Comparison of ENCODE assay signal across 11 mouse cellular contexts in genomic region chr15:85232543-85233250, GRCm38 (mm10). TPM values are rescaled to one million over a fixed set of nuclear protein-coding genes. Genes with fewer than 3 reads are reported as not detected.
DNase-seq lines count a peak whose midpoint lies in the region; ATAC-seq and TF ChIP-seq lines count a peak whose summit lies in the region.
"Had no signal": no experiment of that assay in that cellular context is flagged by ENCODE, and none has a peak within 500 bp of the region (broad histone marks: within the 10 kb centered on the region; RNA-seq: fewer than 3 reads in every experiment).

No protein-coding gene starts in this region.

- peaks cover 76% of the 10 kb centered on the region for H3K36me3 ChIP-seq in limb, embryonic 15.5 days
- peaks cover 99% of the 10 kb centered on the region for H3K36me3 ChIP-seq in limb, embryonic 10.5 days
- peaks cover 91% of the 10 kb centered on the region for H3K36me3 ChIP-seq in E14TG2a.4 (ENCODE audit: insufficient read depth, low read length)
- peaks cover 18% of the 10 kb centered on the region for H3K36me3 ChIP-seq in intestine, embryonic 15.5 days
- peaks cover 45% of the 10 kb centered on the region for H3K36me3 ChIP-seq in stomach, embryonic 14.5 days (ENCODE audit: control insufficient read depth, insufficient read depth, low read length)
- H3K36me3 ChIP-seq in forebrain, embryonic 16.5 days (ENCODE audit: control insufficient read depth, insufficient read depth), result no peaks in the 10 kb centered on the region

- no peak overlapping the region for H3K4me2 ChIP-seq in limb, embryonic 15.5 days
- no peak overlapping the region for H3K4me2 ChIP-seq in intestine, embryonic 15.5 days (replicated peaks)
- no peak overlapping the region for H3K4me2 ChIP-seq in stomach, embryonic 14.5 days (replicated peaks; ENCODE audit: low read depth, low read length)
- no peak overlapping the region for H3K4me2 ChIP-seq in forebrain, embryonic 16.5 days (ENCODE audit: low read length)
- H3K4me2 ChIP-seq: heart, embryonic 12.5 days; hindbrain, embryonic 13.5 days had no signal

- no peaks in the 10 kb centered on the region for H3K9me3 ChIP-seq in limb, embryonic 15.5 days
- H3K9me3 ChIP-seq in limb, embryonic 10.5 days (replicated peaks), result no peaks in the 10 kb centered on the region
- H3K9me3 ChIP-seq in E14TG2a.4 (ENCODE audit: low read length), result no peaks in the 10 kb centered on the region
- H3K9me3 ChIP-seq in intestine, embryonic 15.5 days, result no peaks in the 10 kb centered on the region
- no peaks in the 10 kb centered on the region for H3K9me3 ChIP-seq in stomach, embryonic 14.5 days (ENCODE audit: control insufficient read depth, low read depth, low read length)
- no peaks in the 10 kb centered on the region for H3K9me3 ChIP-seq in forebrain, embryonic 16.5 days (ENCODE audit: control insufficient read depth, low read length)
- H3K9me3 ChIP-seq: heart, embryonic 12.5 days; hindbrain, embryonic 13.5 days had no signal

- ATAC-seq in limb, embryonic 15.5 days (ENCODE audit: insufficient number of reproducible peaks, low FRiP score, low TSS enrichment, low read depth), result no peak
- 0 out of 2 replicates have a peak, but pooled peaks have one; percentile 16 for ATAC-seq in intestine, embryonic 15.5 days
- ATAC-seq in stomach, embryonic 14.5 days (ENCODE audit: insufficient number of reproducible peaks, insufficient read depth, low FRiP score, low read depth), result no peak
- ATAC-seq in forebrain, embryonic 16.5 days, result no peak

- WGBS in limb, embryonic 15.5 days, result 88% methylated on average over 25 of the region's 25 CpGs
- WGBS in limb, embryonic 10.5 days, result 95% methylated on average over 25 of the region's 25 CpGs
- 80% methylated on average over 25 of the region's 25 CpGs for WGBS in intestine, embryonic 15.5 days
- 91% methylated on average over 25 of the region's 25 CpGs for WGBS in stomach, embryonic 14.5 days
- 95% methylated on average over 25 of the region's 25 CpGs for WGBS in forebrain, embryonic 16.5 days

- no peak overlapping the region for H3K4me3 ChIP-seq in limb, embryonic 15.5 days
- H3K4me3 ChIP-seq in limb, embryonic 10.5 days, result no peak overlapping the region
- peak overlapping the region; percentile 4; the same call in 1 of the 2 replicates for H3K4me3 ChIP-seq in E14TG2a.4 (replicated peaks; ENCODE audit: low read length)
- no peak overlapping the region for H3K4me3 ChIP-seq in intestine, embryonic 15.5 days (replicated peaks)
- no peak overlapping the region for H3K4me3 ChIP-seq in stomach, embryonic 14.5 days (ENCODE audit: low read depth, low read length)
- H3K4me3 ChIP-seq in forebrain, embryonic 16.5 days (replicated peaks; ENCODE audit: low read length), result no peak overlapping the region
- H3K4me3 ChIP-seq: heart, embryonic 12.5 days; hindbrain, embryonic 13.5 days had no signal

- peaks cover 16% of the 10 kb centered on the region; the same call in 1 of the 2 replicates for H3K4me1 ChIP-seq in limb, embryonic 15.5 days
- no peaks in the 10 kb centered on the region for H3K4me1 ChIP-seq in limb, embryonic 10.5 days
- peaks cover 66% of the 10 kb centered on the region for H3K4me1 ChIP-seq in E14TG2a.4 (replicated peaks; ENCODE audit: low read depth, low read length)
- peaks cover 25% of the 10 kb centered on the region for H3K4me1 ChIP-seq in intestine, embryonic 15.5 days (replicated peaks)
- 0 out of 2 replicates have a peak, but pooled peaks cover 4% of the 10 kb centered on the region for H3K4me1 ChIP-seq in stomach, embryonic 14.5 days (ENCODE audit: control insufficient read depth, insufficient read depth, low read length)
- H3K4me1 ChIP-seq in forebrain, embryonic 16.5 days (replicated peaks; ENCODE audit: control insufficient read depth, insufficient read depth, low read length), result no peaks in the 10 kb centered on the region
- H3K4me1 ChIP-seq: hindbrain, embryonic 13.5 days had no signal

- no peak for DNase-seq in limb, embryonic 10.5 days (ENCODE audit: low spot score)
- DNase-seq in right cerebral cortex, postnatal 14 days, result no peak
- DNase-seq in cerebellum, adult 11 months, result no peak
- DNase-seq: cerebellum, adult 9-11 months had no signal

- H3K9ac ChIP-seq in limb, embryonic 15.5 days, result no peak overlapping the region
- no peak overlapping the region for H3K9ac ChIP-seq in intestine, embryonic 15.5 days
- no peak overlapping the region for H3K9ac ChIP-seq in stomach, embryonic 14.5 days (replicated peaks; ENCODE audit: low read depth, low read length)
- H3K9ac ChIP-seq in forebrain, embryonic 16.5 days (replicated peaks; ENCODE audit: low read depth, low read length), result no peak overlapping the region
- H3K9ac ChIP-seq: heart, embryonic 12.5 days; hindbrain, embryonic 13.5 days had no signal

- peak overlapping the region; percentile 63; the same call in 1 of the 2 replicates for H3K27ac ChIP-seq in limb, embryonic 15.5 days
- no peak overlapping the region for H3K27ac ChIP-seq in limb, embryonic 10.5 days
- peak overlapping the region; percentile 44; the same call in 1 of the 2 replicates for H3K27ac ChIP-seq in intestine, embryonic 15.5 days
- H3K27ac ChIP-seq in stomach, embryonic 14.5 days (ENCODE audit: low read length), result peak overlapping the region; percentile 52; the same call in 1 of the 2 replicates
- no peak overlapping the region for H3K27ac ChIP-seq in forebrain, embryonic 16.5 days (ENCODE audit: low read length)
- H3K27ac ChIP-seq: hindbrain, embryonic 13.5 days had no signal

- no peaks in the 10 kb centered on the region for H3K27me3 ChIP-seq in limb, embryonic 15.5 days
- H3K27me3 ChIP-seq in limb, embryonic 10.5 days (ENCODE audit: low read depth, poor library complexity, severe bottlenecking), result no peaks in the 10 kb centered on the region
- no peaks in the 10 kb centered on the region for H3K27me3 ChIP-seq in E14TG2a.4 (ENCODE audit: insufficient read depth, low read length)
- H3K27me3 ChIP-seq in intestine, embryonic 15.5 days (replicated peaks), result no peaks in the 10 kb centered on the region
- no peaks in the 10 kb centered on the region for H3K27me3 ChIP-seq in stomach, embryonic 14.5 days (ENCODE audit: control insufficient read depth, insufficient read depth, low read length)
- H3K27me3 ChIP-seq in forebrain, embryonic 16.5 days (replicated peaks; ENCODE audit: control insufficient read depth, insufficient read depth, low read length), result no peaks in the 10 kb centered on the region
- H3K27me3 ChIP-seq: hindbrain, embryonic 13.5 days had no signal

- TF ChIP-seq CTCF in E14TG2a.4 (conservative IDR thresholded peaks at IDR 0.05; ENCODE audit: low read length), result no peak

RNA-seq across cellular contexts. Expression of gene Fbln1, which starts 26.9 kb away (rescaled TPM):
- 258 and 267 TPM in 2 replicates for polyA plus RNA-seq in limb, embryonic 15.5 days (2015; fragmentation: Nextera tagmentation; extraction: Ambion mirVana)
- 258 and 261 TPM in 2 replicates for polyA plus RNA-seq in limb, embryonic 10.5 days (2016; fragmentation: Nextera tagmentation; extraction: Ambion mirVana)
- polyA plus RNA-seq in intestine, embryonic 15.5 days (2015; fragmentation: Nextera tagmentation; extraction: Ambion mirVana), result 184 and 194 TPM in 2 replicates
- polyA plus RNA-seq in stomach, embryonic 14.5 days (2014; fragmentation: Nextera tagmentation; extraction: Ambion mirVana), result 286 and 310 TPM in 2 replicates
- 50.9 and 55.5 TPM in 2 replicates for polyA plus RNA-seq in forebrain, embryonic 16.5 days (2015; fragmentation: Nextera tagmentation; extraction: Ambion mirVana)

Comparison
In these comparisons a context has a peak if more than half of its experiments do, and no peak if none do; other contexts are left out.
1. H3K27ac ChIP-seq: peak in limb, embryonic 15.5 days (single experiment), intestine, embryonic 15.5 days (single experiment) and stomach, embryonic 14.5 days (single experiment); none in limb, embryonic 10.5 days (single experiment) and forebrain, embryonic 16.5 days (single experiment).